Mouse (Mus musculus) lung, postnatal 4 days (tissue): ENCODE data around the gene Mcpt2.
"Not testable (repeated sequence)": the region's sequence is repeated elsewhere in the genome, so short reads cannot be mapped to it uniquely, and the experiment has no call there.

ENCODE experiments used
- DNase-seq, 2 experiments: peaks; one replicate each; pipeline ENCODE4 v3.0.0; 2021

Gene Mcpt2

GRCm38 (mm10) chr14:56041792-56042191 lies at the start of gene Mcpt2:
TSS of gene Mcpt2 (plus strand) at chr14:56042041.
- DNase-seq, result not testable (repeated sequence)

- DNase-seq, result no peak
These were observed 28.7 kb upstream of the Mcpt2 start for GRCm38 (mm10) chr14:56013147-56013546.

DNA sequence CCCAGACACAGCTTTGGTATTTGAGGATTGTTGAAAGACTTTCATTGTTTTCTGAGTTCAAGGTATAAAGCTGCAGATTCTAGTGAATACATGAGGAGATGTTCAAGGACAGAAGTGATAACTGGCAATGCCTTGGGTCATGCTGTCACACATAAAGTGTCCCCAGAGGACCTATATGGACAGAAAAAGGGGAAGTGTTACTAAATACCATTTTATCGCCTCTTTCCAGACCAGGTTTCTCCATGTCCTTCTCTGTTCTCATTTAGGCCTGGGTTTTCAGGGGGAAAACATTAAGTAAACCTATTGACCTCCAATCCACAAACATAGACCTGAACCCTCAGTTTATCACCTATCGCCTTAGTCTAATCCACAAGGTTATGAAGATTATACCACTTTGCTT lies 27.9 kb upstream of the Mcpt2 start:
- no peak for DNase-seq

GRCm38 (mm10) chr14:56017671-56018070 lies 24.2 kb upstream of the Mcpt2 start, which contains the start of gene Mcpt1:
TSS of gene Mcpt1 (plus strand) at chr14:56017971.
- not testable (repeated sequence) for DNase-seq

GRCm38 (mm10) chr14:56019446-56019845 lies 22.4 kb upstream of the Mcpt2 start:
- no peak for DNase-seq

DNA sequence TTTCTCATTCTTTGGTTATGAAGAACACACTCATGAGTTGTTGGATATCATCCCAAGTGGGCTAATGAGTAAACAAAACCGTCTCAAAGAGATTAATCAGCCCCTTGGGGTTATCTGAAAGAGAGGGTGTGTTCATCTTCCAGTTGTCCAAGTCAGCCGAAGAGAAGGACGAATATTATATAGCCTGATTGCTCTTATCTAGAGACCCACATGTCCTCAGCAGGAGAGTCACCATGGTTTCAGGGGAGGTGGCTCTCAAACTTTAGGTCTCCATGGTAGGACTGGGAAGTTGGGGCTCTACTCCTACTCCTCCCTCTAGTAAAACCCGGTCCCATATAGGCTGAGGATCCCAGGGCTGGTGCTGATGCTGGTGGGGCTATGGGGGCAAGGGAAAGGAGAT lies 20.5 kb upstream of the Mcpt2 start:
- not testable (repeated sequence) for DNase-seq

- not testable (repeated sequence) for DNase-seq
These were observed 11.4 kb upstream of the Mcpt2 start, which contains the start of gene Mcpt9 for GRCm38 (mm10) chr14:56030395-56030794. TSS of gene Mcpt9 (minus strand) at chr14:56030495.

GRCm38 (mm10) chr14:56034433-56034832 lies 7.4 kb upstream of the Mcpt2 start:
- peak in 1 of 2 experiments; percentile 34 for DNase-seq

GRCm38 (mm10) chr14:56055408-56055807 lies 13.6 kb downstream of the Mcpt2 start:
- no peak for DNase-seq

DNA sequence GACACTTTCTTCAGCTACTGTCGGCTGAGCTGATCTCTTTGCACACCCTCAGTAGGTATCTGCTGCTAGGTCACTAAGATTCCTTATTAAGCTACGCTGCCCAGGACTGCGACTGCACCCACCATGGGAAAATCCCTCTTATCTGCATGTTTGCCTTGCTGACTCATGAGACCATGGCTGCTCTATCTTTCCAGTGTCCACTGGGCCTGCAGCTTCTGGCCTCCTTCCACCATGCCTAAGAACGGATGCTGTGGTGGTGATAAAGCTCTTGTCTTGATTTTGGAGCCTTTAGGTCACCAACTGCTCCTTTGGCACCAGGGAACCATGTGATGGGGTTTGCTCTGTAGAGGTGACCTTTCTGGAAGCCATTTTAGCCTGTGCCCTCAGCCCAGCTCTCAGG lies 15.9 kb downstream of the Mcpt2 start:
- no peak for DNase-seq

DNA sequence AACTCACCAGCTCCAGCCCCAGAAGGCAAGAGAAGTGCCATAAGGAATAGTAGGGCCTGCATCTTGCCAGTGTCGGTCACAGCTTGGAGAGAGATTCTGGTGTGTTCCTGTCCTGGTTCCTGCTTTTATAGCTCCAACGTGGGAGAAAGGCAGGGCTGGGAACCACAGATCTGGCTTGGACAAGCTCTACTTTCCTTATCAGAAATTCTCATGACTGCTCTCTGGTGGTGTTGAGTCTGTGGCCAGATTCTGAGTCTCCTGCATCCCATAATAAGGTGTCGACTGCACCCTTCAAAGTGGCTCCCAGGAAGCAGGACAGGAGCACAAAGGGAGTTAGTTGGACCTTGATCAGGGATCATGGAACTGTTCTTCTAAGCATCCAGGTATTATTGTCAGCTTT lies 20.4 kb downstream of the Mcpt2 start, which contains the start of gene Mcpt4:
Gene Mcpt4, minus strand, starts transcription at position 101 of the 400 bp plus-strand sequence.
- not testable (repeated sequence) for DNase-seq

GRCm38 (mm10) chr14:56082016-56082415 lies 40.2 kb downstream of the Mcpt2 start:
- DNase-seq, result no peak

DNA sequence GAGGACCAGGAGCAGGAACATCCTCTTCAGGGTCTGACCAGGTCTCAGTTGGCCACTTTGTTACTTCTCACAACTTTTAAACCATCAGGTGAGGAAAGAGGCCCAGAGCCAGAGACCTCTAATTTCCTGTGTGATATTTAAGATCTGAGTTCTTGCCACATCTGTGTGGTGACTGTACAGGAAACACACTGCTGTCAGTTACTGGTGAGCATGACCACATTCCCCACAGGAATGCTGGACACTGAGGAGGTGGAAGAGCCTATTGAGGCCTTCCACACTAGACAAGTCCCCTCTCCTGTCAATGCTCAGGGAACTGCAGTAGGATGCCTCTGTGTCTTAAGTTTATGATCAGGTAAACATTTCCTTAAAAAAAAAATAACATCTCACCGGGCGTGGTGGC lies 43.3 kb downstream of the Mcpt2 start, which contains the start of gene Mcpt8:
Gene Mcpt8, minus strand, starts transcription at position 107 of the 400 bp plus-strand sequence.
- DNase-seq, result no peak

GRCm38 (mm10) chr14:56086711-56087110 lies 44.9 kb downstream of the Mcpt2 start:
- DNase-seq, result no peak

GRCm38 (mm10) chr14:56093353-56093752 lies 51.5 kb downstream of the Mcpt2 start:
- DNase-seq, result no peak
